Mouse (Mus musculus): ENCODE results near the gene Zfr2. TPM values are rescaled to one million over a fixed set of nuclear protein-coding genes. Genes with fewer than 3 reads are reported as not detected.

Gene Zfr2
- polyA plus RNA-seq, 1 experiment, result 11.6 TPM

- TF ChIP-seq CTCF (IDR thresholded peaks at IDR 0.05; ENCODE audit: control insufficient read depth, insufficient read depth, insufficient replicate concordance, low read depth, low read length) (no peak), POLR2A (IDR thresholded peaks at IDR 0.05; ENCODE audit: control insufficient read depth, low read depth, low read length) (no peak)
- Histone ChIP-seq H3K27me3 (ENCODE audit: control insufficient read depth, insufficient read depth, low read length) (no peaks in the 10 kb centered on the region), H3K36me3 (ENCODE audit: control insufficient read depth, insufficient read depth, low read length) (no peaks in the 10 kb centered on the region), H3K4me1 (ENCODE audit: control insufficient read depth, insufficient read depth, low read length) (no peaks in the 10 kb centered on the region; the same call in 1 of the 2 replicates), H3K27ac (ENCODE audit: control insufficient read depth, insufficient read depth, low read depth, low read length) (no peak overlapping the region), H3K4me3 (ENCODE audit: control insufficient read depth, low read depth, low read length) (no peak overlapping the region)
Measured at GRCm38 (mm10) chr10:81299585-81300351, 66.8 kb downstream of the Zfr2 start.

DNA sequence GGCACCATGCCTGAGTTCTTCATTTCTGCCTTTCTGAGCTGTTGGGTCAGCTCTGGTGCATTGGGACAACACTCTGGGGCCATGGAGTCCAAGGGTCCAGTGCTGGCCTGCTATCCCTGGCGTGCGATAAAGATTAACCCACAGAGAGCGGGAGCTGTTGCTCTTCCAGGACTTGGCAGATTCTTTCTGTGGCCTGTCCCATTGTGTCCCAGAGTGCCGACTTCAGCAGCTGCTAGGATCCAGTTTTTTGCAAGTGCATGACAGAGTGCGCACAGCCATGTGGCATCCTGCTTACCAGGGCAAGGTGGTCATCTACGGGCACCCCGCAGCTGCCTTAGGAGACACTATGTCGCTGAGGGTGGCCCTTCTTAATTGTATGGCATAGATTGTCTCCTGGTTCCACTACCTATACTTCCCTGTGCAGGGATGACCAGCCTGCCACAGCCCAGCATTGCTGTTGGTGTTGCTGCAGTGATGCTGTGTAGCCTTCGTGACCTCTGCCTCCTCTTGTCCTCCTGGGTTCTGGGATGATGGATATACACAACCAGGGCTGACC, 67.5 kb downstream of the Zfr2 start:
- H3K4me1 ChIP-seq (ENCODE audit: control insufficient read depth, insufficient read depth, low read length), result no peaks in the 10 kb centered on the region; the same call in 1 of the 2 replicates
- no peak overlapping the region for H3K27ac ChIP-seq (ENCODE audit: control insufficient read depth, insufficient read depth, low read depth, low read length)
- H3K27me3 ChIP-seq (ENCODE audit: control insufficient read depth, insufficient read depth, low read length), result no peaks in the 10 kb centered on the region
- H3K36me3 ChIP-seq (ENCODE audit: control insufficient read depth, insufficient read depth, low read length), result no peaks in the 10 kb centered on the region
- no peak for TF ChIP-seq POLR2A (IDR thresholded peaks at IDR 0.05; ENCODE audit: control insufficient read depth, low read depth, low read length)
- no peak for TF ChIP-seq CTCF (IDR thresholded peaks at IDR 0.05; ENCODE audit: control insufficient read depth, insufficient read depth, insufficient replicate concordance, low read depth, low read length)
- H3K4me3 ChIP-seq (ENCODE audit: control insufficient read depth, low read depth, low read length), result no peak overlapping the region

DNA sequence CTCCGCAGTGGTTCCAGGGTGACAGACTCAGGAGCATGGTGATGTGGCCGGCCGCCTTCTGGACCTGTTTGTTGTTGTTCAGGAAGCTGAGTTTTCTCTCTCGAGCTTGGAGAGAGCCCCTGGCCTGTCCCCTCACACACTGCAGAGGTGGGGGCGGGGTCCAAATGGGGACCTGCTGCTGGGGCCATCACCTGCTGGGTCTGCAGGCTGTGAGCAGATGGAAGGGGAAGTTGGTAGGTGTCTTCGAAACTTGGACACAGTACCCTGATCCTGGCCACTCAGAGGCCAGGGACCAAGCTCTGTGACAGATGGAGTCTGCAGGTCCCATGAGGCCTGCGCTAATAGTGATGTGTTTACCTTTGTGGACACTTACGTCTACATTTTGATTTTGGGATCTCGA, 68.4 kb downstream of the Zfr2 start:
- Histone ChIP-seq H3K4me1 (ENCODE audit: control insufficient read depth, insufficient read depth, low read length) (no peaks in the 10 kb centered on the region; the same call in 1 of the 2 replicates), H3K27me3 (ENCODE audit: control insufficient read depth, insufficient read depth, low read length) (no peaks in the 10 kb centered on the region), H3K36me3 (ENCODE audit: control insufficient read depth, insufficient read depth, low read length) (no peaks in the 10 kb centered on the region), H3K27ac (ENCODE audit: control insufficient read depth, insufficient read depth, low read depth, low read length) (no peak overlapping the region), H3K4me3 (ENCODE audit: control insufficient read depth, low read depth, low read length) (no peak overlapping the region)
- TF ChIP-seq POLR2A (IDR thresholded peaks at IDR 0.05; ENCODE audit: control insufficient read depth, low read depth, low read length) (no peak), CTCF (IDR thresholded peaks at IDR 0.05; ENCODE audit: control insufficient read depth, insufficient read depth, insufficient replicate concordance, low read depth, low read length) (no peak)

Other genes starting within 250 kb of the Zfr2 start
- gene Gng7, start 218.2 kb upstream of the Zfr2 start, polyA plus RNA-seq (2012; rRNA removed), result 1.0 and 1.6 TPM in 2 replicates
- gene Diras1, start 207.5 kb upstream of the Zfr2 start, polyA plus RNA-seq (2012; rRNA removed), result 0.95 and 1.4 TPM in 2 replicates
- gene Slc39a3, start 195.7 kb upstream of the Zfr2 start, polyA plus RNA-seq (2012; rRNA removed), result 39.6 and 46.3 TPM in 2 replicates
- 203 and 224 TPM in 2 replicates for gene Sgta, start 173.0 kb upstream of the Zfr2 start, polyA plus RNA-seq (2012; rRNA removed)
- 318 and 378 TPM in 2 replicates for gene Thop1, start 163.1 kb upstream of the Zfr2 start, polyA plus RNA-seq (2012; rRNA removed)
- 0.40 and 0.70 TPM in 2 replicates for gene Creb3l3, start 134.3 kb upstream of the Zfr2 start, polyA plus RNA-seq (2012; rRNA removed)
- 147 and 192 TPM in 2 replicates for gene Map2k2, start 127.2 kb upstream of the Zfr2 start, polyA plus RNA-seq (2012; rRNA removed)
- 5.6 and 6.0 TPM in 2 replicates for gene Zbtb7a, start 97.9 kb upstream of the Zfr2 start, polyA plus RNA-seq (2012; rRNA removed)
- gene Pias4, start 65.2 kb upstream of the Zfr2 start, polyA plus RNA-seq (2012; rRNA removed), result 164 and 184 TPM in 2 replicates
- 1,507 and 1,673 TPM in 2 replicates for gene Eef2, start 56.5 kb upstream of the Zfr2 start, polyA plus RNA-seq (2012; rRNA removed)
- 52.6 and 61.6 TPM in 2 replicates for gene Dapk3, start 50.1 kb upstream of the Zfr2 start, polyA plus RNA-seq (2012; rRNA removed)
- 1.4 and 1.8 TPM in 2 replicates for gene 4930442H23Rik, start 49.3 kb upstream of the Zfr2 start, polyA plus RNA-seq (2012; rRNA removed)
- not detected in 2 replicates for gene Nmrk2, start 31.1 kb upstream of the Zfr2 start, polyA plus RNA-seq (2012; rRNA removed)
- gene Atcay, start 2.3 kb upstream of the Zfr2 start, polyA plus RNA-seq (2012; rRNA removed), result 0.25 and 0.26 TPM in 2 replicates
- gene Matk, start 19.8 kb downstream of the Zfr2 start, polyA plus RNA-seq (2012; rRNA removed), result 3.0 and 3.5 TPM in 2 replicates
- 181 and 261 TPM in 2 replicates for gene Mrpl54, start 33.8 kb downstream of the Zfr2 start, polyA plus RNA-seq (2012; rRNA removed)
- 53.5 and 77.2 TPM in 2 replicates for gene Apba3, start 33.8 kb downstream of the Zfr2 start, polyA plus RNA-seq (2012; rRNA removed)
- gene Tjp3, start 58.4 kb downstream of the Zfr2 start, polyA plus RNA-seq (2012; rRNA removed), result 0.56 and 0.99 TPM in 2 replicates
- gene Pip5k1c, start 59.8 kb downstream of the Zfr2 start, polyA plus RNA-seq (2012; rRNA removed), result 10.1 and 10.4 TPM in 2 replicates
- 13.4 and 16.5 TPM in 2 replicates for gene Cactin, start 87.9 kb downstream of the Zfr2 start, polyA plus RNA-seq (2012; rRNA removed)
- 0.47 and 0.91 TPM in 2 replicates for gene Tbxa2r, start 95.6 kb downstream of the Zfr2 start, polyA plus RNA-seq (2012; rRNA removed)
- gene Gipc3, start 110.1 kb downstream of the Zfr2 start, polyA plus RNA-seq (2012; rRNA removed), result 3.3 and 4.1 TPM in 2 replicates
- gene Hmg20b, start 117.3 kb downstream of the Zfr2 start, polyA plus RNA-seq (2012; rRNA removed), result 23.0 and 27.7 TPM in 2 replicates
- gene Mfsd12, start 124.3 kb downstream of the Zfr2 start, polyA plus RNA-seq (2012; rRNA removed), result 33.1 and 39.7 TPM in 2 replicates
- 273 and 296 TPM in 2 replicates for gene 4930404N11Rik, start 132.7 kb downstream of the Zfr2 start, polyA plus RNA-seq (2012; rRNA removed)
- 161 and 178 TPM in 2 replicates for gene Fzr1, start 145.4 kb downstream of the Zfr2 start, polyA plus RNA-seq (2012; rRNA removed)
- gene Dohh, start 151.3 kb downstream of the Zfr2 start, polyA plus RNA-seq (2012; rRNA removed), result 38.5 and 46.3 TPM in 2 replicates
- gene Gm48551, start 151.3 kb downstream of the Zfr2 start, polyA plus RNA-seq (2012; rRNA removed), result 1.2 and 1.6 TPM in 2 replicates
- 0.65 TPM in 1 of 2 replicates, not detected in the other for gene Gm48552, start 155.8 kb downstream of the Zfr2 start, polyA plus RNA-seq (2012; rRNA removed)
- gene Smim24, start 159.9 kb downstream of the Zfr2 start, polyA plus RNA-seq (2012; rRNA removed), result 3,568 and 3,612 TPM in 2 replicates
- 9.8 and 9.9 TPM in 2 replicates for gene Nfic, start 222.5 kb downstream of the Zfr2 start, polyA plus RNA-seq (2012; rRNA removed)
- 147 and 163 TPM in 2 replicates for gene Celf5, start 249.6 kb downstream of the Zfr2 start, polyA plus RNA-seq (2012; rRNA removed)

Data from testis, adult 2 months (tissue).